Mouse (Mus musculus): ENCODE results near the gene Oxct2b. TPM values are rescaled to one million over a fixed set of nuclear protein-coding genes. Genes with fewer than 3 reads are reported as not detected.
"Not testable (repeated sequence)": the region's sequence is repeated elsewhere in the genome, so short reads cannot be mapped to it uniquely, and the experiment has no call there.

Gene Oxct2b
- polyA plus RNA-seq, 1 experiment from 2014 or later: not detected

DNA sequence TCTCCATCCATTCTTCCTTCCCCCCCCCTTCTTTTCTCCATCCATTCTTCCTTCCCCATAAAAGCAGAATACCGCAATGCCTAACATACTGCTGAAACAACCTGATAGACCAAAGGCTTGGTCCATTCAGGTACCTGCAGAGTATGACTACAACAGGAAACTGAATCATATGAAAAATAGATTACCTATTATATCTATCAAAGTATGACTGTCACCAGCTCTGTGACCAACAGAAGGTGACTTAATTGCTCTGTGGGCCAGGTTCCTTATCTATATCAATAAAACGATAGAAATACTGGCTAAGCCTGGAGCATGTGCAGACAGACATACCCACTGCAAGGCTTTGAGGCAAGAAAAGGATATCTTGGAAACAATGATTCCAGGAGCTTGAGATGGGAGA is 39.4 kb downstream of the Oxct2b start:
- no peak for ATAC-seq (ENCODE audit: insufficient number of reproducible peaks, low FRiP score)
- H3K4me3 ChIP-seq: no peak overlapping the region
- H3K27me3 ChIP-seq (replicated peaks): peaks cover 19% of the 10 kb centered on the region
- no peak overlapping the region for H3K9ac ChIP-seq
- H3K27ac ChIP-seq (ENCODE audit: poor library complexity, severe bottlenecking): no peak overlapping the region
- no peaks in the 10 kb centered on the region for H3K9me3 ChIP-seq (replicated peaks)
- 0 out of 2 replicates have a peak, but pooled peaks cover 4% of the 10 kb centered on the region for H3K4me1 ChIP-seq (replicated peaks)
- 48% methylated on average over 2 of the region's 2 CpGs for WGBS
- H3K36me3 ChIP-seq: no peaks in the 10 kb centered on the region
- H3K4me2 ChIP-seq: no peak overlapping the region

DNA sequence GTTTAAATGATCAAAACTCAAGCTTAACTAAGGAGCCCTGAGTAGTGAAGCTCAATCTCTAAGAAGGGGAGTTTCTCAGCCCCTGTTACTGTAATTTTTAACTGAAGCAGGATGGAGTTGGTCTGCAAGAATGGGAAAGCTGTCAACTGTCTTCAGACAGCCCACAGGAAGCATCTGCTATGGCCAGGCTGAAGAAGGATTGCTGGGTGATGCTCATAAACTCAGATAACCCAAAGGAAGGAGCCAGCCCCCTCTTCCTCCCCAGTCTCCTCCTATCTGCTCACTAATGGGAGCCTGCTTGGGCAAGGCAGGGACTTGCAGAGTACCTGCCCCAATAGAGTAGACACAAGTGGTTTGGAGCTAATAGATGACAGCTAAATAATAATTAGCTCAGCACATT is 39.8 kb downstream of the Oxct2b start:
- Histone ChIP-seq H3K4me1 (replicated peaks) (0 out of 2 replicates have a peak, but pooled peaks cover 4% of the 10 kb centered on the region), H3K9me3 (replicated peaks) (no peaks in the 10 kb centered on the region), H3K4me3 (no peak overlapping the region), H3K36me3 (no peaks in the 10 kb centered on the region), H3K27ac (ENCODE audit: poor library complexity, severe bottlenecking) (no peak overlapping the region), H3K4me2 (no peak overlapping the region), H3K27me3 (replicated peaks) (peaks cover 19% of the 10 kb centered on the region), H3K9ac (no peak overlapping the region)
- ATAC-seq (ENCODE audit: insufficient number of reproducible peaks, low FRiP score): no peak

DNA sequence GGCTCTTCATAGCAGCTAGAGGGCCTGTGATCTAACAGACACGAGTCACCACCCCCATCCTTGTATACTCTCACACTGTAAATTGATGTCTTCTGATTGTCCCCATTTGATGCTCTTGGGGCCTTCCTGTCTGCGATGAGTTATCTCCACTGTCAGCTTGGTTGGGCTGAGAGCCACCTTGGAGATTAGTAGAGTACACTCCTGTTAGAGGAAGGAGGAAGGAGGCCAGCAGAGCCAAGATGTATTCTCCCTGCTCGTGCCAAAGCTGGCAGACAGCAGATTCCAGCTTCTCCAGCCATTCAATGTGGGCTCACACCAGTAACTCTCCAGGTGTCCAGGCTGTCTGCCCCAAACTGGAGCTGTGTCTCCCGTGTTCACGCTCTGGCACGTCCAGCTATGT is 44.5 kb downstream of the Oxct2b start:
- 75% methylated on average over 6 of the region's 6 CpGs for WGBS
- H3K4me3 ChIP-seq: no peak overlapping the region
- ATAC-seq (ENCODE audit: insufficient number of reproducible peaks, low FRiP score): no peak
- H3K9me3 ChIP-seq (replicated peaks): no peaks in the 10 kb centered on the region
- H3K36me3 ChIP-seq: no peaks in the 10 kb centered on the region
- H3K4me2 ChIP-seq: no peak overlapping the region
- H3K9ac ChIP-seq: no peak overlapping the region
- no peak overlapping the region for H3K27ac ChIP-seq (ENCODE audit: poor library complexity, severe bottlenecking)
- peaks cover 30% of the 10 kb centered on the region for H3K27me3 ChIP-seq (replicated peaks)
- peaks cover 19% of the 10 kb centered on the region for H3K4me1 ChIP-seq (replicated peaks)

DNA sequence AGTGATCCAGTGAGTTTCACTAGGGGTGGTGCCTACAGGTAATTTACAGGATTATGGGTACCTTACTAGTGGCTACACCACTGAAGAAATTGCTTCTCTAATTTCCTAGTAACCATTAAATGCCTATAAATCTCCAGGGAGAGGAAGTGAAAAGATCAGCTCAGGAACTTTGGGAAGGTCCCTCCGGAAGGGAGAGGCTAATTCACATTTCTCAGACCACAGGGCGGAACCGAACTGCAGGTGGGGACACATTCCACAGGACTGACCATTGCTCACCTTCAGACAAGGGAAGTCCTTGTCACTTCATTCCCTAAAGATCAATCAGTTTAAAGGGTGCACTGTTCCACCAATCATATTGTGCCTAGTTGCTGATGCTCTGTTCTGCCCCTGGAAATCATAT is 45.2 kb downstream of the Oxct2b start:
- 83% methylated on average over 3 of the region's 3 CpGs for WGBS
- ATAC-seq (ENCODE audit: insufficient number of reproducible peaks, low FRiP score); H3K4me3 ChIP-seq; H3K4me2 ChIP-seq; H3K36me3 ChIP-seq; H3K27ac ChIP-seq (ENCODE audit: poor library complexity, severe bottlenecking); H3K9ac ChIP-seq; H3K9me3 ChIP-seq (replicated peaks): not testable (repeated sequence)
- H3K27me3 ChIP-seq (replicated peaks): peaks cover 30% of the 10 kb centered on the region
- H3K4me1 ChIP-seq (replicated peaks): peaks cover 19% of the 10 kb centered on the region

DNA sequence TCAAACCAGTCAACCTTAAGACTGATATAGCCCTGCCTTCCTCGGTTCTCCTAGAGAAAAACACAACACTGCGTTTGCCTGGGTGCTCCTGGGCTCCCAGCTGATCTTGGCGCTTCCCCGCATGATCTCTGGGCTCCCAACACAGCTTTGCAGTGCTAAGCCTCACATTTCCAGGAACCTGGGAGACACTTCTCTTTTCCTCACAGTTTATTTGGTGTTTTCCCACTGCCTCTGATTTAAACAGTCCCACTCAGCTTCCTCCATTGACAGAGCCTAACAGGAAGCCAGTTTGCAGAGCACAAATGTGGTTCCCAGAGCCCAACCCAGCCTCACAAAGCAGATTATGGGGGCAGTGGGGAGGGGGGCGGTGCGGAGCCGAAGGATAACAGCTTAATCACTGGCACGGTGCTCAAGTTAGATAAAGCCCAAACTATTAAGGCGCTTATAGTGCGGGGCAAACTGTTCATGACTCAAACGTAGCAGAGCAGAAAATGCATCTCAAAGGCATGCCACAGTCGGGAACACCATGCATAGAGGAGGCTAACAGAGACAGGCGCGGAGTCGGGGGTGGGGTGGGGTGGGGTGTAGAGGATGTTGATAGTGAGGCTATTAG is 46.3 kb downstream of the Oxct2b start:
- Histone ChIP-seq H3K36me3 (no peaks in the 10 kb centered on the region), H3K9ac (0 out of 2 replicates have a peak overlapping the region, but pooled peaks have one; percentile 53)
- 11% methylated on average over 15 of the region's 15 CpGs for WGBS

DNA sequence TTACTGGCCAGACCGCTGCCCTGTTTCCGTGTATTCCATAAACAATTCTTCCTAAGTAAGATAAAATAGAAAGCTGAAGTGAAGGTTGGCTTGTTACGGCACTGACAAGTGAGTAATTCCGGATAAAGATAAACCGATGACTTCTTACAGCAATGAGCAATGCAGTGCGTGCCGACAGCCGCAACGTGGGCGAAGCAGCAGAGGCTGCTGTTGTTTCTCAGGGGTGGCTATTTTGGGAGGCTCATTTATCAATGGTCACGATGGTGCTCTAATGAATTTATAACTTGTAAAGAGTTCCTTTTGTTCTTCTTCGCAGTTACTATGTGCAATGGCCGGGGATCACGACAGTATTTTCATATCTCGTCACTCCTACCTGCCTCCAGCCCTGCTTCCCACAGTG is 48.1 kb downstream of the Oxct2b start:
- Histone ChIP-seq H3K27me3 (replicated peaks) (peaks cover 23% of the 10 kb centered on the region), H3K4me2 (peak overlapping the region; percentile 28), H3K4me1 (replicated peaks) (peaks cover 19% of the 10 kb centered on the region), H3K27ac (ENCODE audit: poor library complexity, severe bottlenecking) (no peak overlapping the region), H3K4me3 (no peak overlapping the region), H3K9me3 (replicated peaks) (peaks cover 2% of the 10 kb centered on the region), H3K9ac (no peak overlapping the region), H3K36me3 (no peaks in the 10 kb centered on the region)
- ATAC-seq (ENCODE audit: insufficient number of reproducible peaks, low FRiP score): no peak
- WGBS: 41% methylated on average over 15 of the region's 15 CpGs

More for the DNA sequence above, 46.3 kb downstream of the Oxct2b start:
- Histone ChIP-seq H3K4me1 (replicated peaks) (peaks cover 19% of the 10 kb centered on the region), H3K4me3 (peak overlapping the region; percentile 15; the same call in 1 of the 2 replicates), H3K27me3 (replicated peaks) (peaks cover 30% of the 10 kb centered on the region), H3K9me3 (replicated peaks) (no peaks in the 10 kb centered on the region), H3K4me2 (peak overlapping the region; percentile 63), H3K27ac (ENCODE audit: poor library complexity, severe bottlenecking) (no peak overlapping the region)
- no peak for ATAC-seq (ENCODE audit: insufficient number of reproducible peaks, low FRiP score)

Other genes starting within 250 kb of the Oxct2b start
- gene Cap1, start 230.2 kb upstream of the Oxct2b start, polyA plus RNA-seq (2016; fragmentation: Nextera tagmentation; extraction: Ambion mirVana): 46.4 and 47.6 TPM in 2 replicates
- 1.1 and 1.8 TPM in 2 replicates for gene Mfsd2a, start 155.1 kb upstream of the Oxct2b start, polyA plus RNA-seq (2016; fragmentation: Nextera tagmentation; extraction: Ambion mirVana)
- gene Mycl, start 120.6 kb upstream of the Oxct2b start, polyA plus RNA-seq (2016; fragmentation: Nextera tagmentation; extraction: Ambion mirVana): 0.74 and 1.2 TPM in 2 replicates
- 13.4 and 14.3 TPM in 2 replicates for gene Trit1, start 99.7 kb upstream of the Oxct2b start, polyA plus RNA-seq (2016; fragmentation: Nextera tagmentation; extraction: Ambion mirVana)
- gene Bmp8b, start 11.1 kb upstream of the Oxct2b start, polyA plus RNA-seq (2016; fragmentation: Nextera tagmentation; extraction: Ambion mirVana): 0.17 TPM in 1 of 2 replicates, not detected in the other
- 54.0 and 59.3 TPM in 2 replicates for gene Ppie, start 23.7 kb downstream of the Oxct2b start, polyA plus RNA-seq (2016; fragmentation: Nextera tagmentation; extraction: Ambion mirVana)
- 1.6 TPM in 2 replicates for gene Hpcal4, start 67.0 kb downstream of the Oxct2b start, polyA plus RNA-seq (2016; fragmentation: Nextera tagmentation; extraction: Ambion mirVana)
- 0.92 TPM in 2 replicates for gene Nt5c1a, start 85.2 kb downstream of the Oxct2b start, polyA plus RNA-seq (2016; fragmentation: Nextera tagmentation; extraction: Ambion mirVana)
- gene Heyl, start 117.3 kb downstream of the Oxct2b start, polyA plus RNA-seq (2016; fragmentation: Nextera tagmentation; extraction: Ambion mirVana): 6.8 and 7.3 TPM in 2 replicates
- gene Pabpc4, start 146.1 kb downstream of the Oxct2b start, polyA plus RNA-seq (2016; fragmentation: Nextera tagmentation; extraction: Ambion mirVana): 62.7 and 63.0 TPM in 2 replicates
- gene Oxct2a, start 207.4 kb downstream of the Oxct2b start, polyA plus RNA-seq (2016; fragmentation: Nextera tagmentation; extraction: Ambion mirVana): not detected in 2 replicates
- gene Bmp8a, start 227.0 kb downstream of the Oxct2b start, polyA plus RNA-seq (2016; fragmentation: Nextera tagmentation; extraction: Ambion mirVana): 0.14 and 0.31 TPM in 2 replicates

Measured in heart, embryonic 12.5 days (tissue).